Mouse (Mus musculus) ZHBTc4 (cell line): Measurements from ENCODE around the gene Tas2r134.

ENCODE experiments used
- DNase-seq: peaks from one replicate; pipeline ENCODE4 v3.0.0-alpha.2; 2011; ENCODE audit warnings: low read depth, low spot score

Tas2r134 gene

GRCm38 (mm10) chr2:51652086-51652485 is 24.8 kb downstream of the Tas2r134 start:
- no peak for DNase-seq

GRCm38 (mm10) chr2:51657684-51658083 is 30.4 kb downstream of the Tas2r134 start:
- no peak for DNase-seq

DNA sequence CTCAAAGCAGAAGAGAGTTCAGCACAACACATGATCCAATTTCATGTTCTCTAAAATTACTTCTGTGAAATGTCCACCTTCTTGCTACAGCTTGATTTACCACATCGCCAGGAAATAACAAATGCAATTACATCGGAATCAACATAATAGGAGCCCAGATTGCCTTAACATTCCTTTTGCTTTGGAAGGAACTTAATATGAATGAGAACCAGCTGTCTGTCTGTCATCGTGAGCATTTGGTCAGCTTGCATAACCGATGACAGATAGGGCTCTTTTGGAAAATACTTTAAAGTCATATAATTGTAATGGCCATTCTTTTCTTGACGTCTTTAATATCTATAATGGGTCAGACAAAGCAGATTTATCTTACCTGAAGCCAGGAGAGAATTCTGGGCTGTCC is 31.0 kb downstream of the Tas2r134 start:
- DNase-seq: no peak

GRCm38 (mm10) chr2:51674321-51674720 is 47.0 kb downstream of the Tas2r134 start:
- DNase-seq: no peak
